Mouse (Mus musculus): ENCODE measurements at regions not wholly inside any gene's neighbourhood (a gene's known extent, or its start where the extent isn't known, plus 50 kb on each side); places are given as distances from the start of the nearest gene placed in this dataset.

- no peak for ATAC-seq (ENCODE audit: extremely low read depth, insufficient number of reproducible peaks, low FRiP score, low TSS enrichment)
- H3K36me3 ChIP-seq: no peaks in the 10 kb centered on the region
- 89% methylated on average over 1 of the region's 1 CpGs for WGBS
- no peak overlapping the region for H3K9ac ChIP-seq
- peaks cover 10% of the 10 kb centered on the region for H3K4me1 ChIP-seq
- no peak overlapping the region for H3K4me3 ChIP-seq
- no peak overlapping the region for H3K4me2 ChIP-seq
- no peak overlapping the region for H3K27ac ChIP-seq (replicated peaks)
- peaks cover 24% of the 10 kb centered on the region for H3K27me3 ChIP-seq (replicated peaks)
- no peaks in the 10 kb centered on the region for H3K9me3 ChIP-seq
These were observed 172.5 kb downstream of the Msrb3 start for GRCm38 (mm10) chr10:120726369-120726768.

DNA sequence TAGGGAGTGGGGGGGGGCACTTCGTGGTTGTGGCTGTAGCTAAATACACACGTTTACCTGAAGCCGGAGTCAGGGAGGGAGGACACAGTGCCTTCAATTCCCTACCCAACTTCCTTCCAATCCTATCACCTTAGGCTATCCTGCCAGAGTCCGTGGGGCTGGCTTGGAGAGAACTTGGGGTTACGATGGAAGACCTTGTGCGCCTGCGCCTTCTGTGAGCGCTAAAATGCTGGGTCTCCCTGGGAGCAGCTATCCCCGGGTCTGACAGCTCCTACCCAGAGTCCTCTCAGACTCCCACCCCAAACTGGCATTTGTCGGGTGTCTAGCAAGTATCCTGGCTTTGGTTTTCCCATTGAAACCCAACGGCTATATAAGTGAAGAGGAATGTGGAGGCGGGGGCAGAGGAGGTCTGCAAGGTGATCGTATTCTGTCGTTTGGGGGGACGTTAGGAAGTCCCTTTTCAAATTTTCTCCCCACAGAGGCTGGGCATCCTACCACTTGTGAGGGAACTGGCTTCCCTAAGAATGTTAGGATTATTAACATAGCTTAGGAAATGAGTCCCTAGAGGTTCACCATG is 176.9 kb downstream of the Msrb3 start:
- peak overlapping the region; percentile 49 for H3K4me3 ChIP-seq
- peak overlapping the region; percentile 67 for H3K9ac ChIP-seq
- WGBS: 8% methylated on average over 15 of the region's 15 CpGs
- H3K27ac ChIP-seq (replicated peaks): no peak overlapping the region
- H3K27me3 ChIP-seq (replicated peaks): peaks cover 27% of the 10 kb centered on the region
- peak overlapping the region; percentile 72 for H3K4me2 ChIP-seq
- no peak for ATAC-seq (ENCODE audit: extremely low read depth, insufficient number of reproducible peaks, low FRiP score, low TSS enrichment)
- H3K36me3 ChIP-seq: no peaks in the 10 kb centered on the region
- H3K9me3 ChIP-seq: no peaks in the 10 kb centered on the region
- H3K4me1 ChIP-seq: peaks cover 28% of the 10 kb centered on the region

DNA sequence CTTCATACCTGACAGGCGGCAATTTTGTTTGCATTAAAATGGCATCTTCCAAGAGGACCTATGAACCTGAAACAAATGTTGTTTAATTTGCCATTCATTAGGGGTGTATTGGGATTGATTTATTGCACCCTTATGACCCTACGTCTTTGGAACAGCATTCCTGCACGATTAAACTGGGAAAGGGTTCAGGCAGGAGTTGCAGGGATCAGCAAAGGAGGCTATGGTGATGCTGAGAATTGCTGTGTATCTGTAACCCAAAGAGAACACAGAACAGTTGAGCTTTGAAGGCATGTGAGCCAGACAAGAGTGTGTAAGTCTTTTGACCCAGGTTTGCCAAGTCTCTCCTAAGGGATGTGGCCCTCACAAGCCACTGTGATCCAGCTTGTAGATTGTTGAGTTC is 177.9 kb downstream of the Msrb3 start:
- ATAC-seq (ENCODE audit: extremely low read depth, insufficient number of reproducible peaks, low FRiP score, low TSS enrichment): no peak
- WGBS: 52% methylated on average over 3 of the region's 3 CpGs
- no peak overlapping the region for H3K4me2 ChIP-seq

DNA sequence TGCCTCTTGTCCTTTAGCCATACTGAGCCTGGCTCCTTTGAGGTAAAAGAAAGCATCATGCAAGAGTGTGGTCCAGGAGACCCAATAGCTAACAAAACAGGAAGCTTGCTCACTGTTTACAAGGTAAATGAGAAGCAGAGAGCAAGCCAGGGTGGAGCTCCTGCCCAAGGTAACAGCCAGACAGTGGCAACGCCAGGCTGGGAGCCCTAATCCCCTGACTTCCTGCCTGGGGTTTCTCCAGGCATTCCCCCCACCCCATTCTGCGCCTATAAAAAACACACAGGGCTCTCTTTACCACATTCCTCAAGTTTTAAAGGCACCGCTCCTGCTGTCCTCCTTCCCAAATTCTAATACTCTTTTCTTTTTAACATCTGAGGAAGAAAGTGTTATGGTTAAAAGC is 178.8 kb downstream of the Msrb3 start:
- Histone ChIP-seq H3K36me3 (no peaks in the 10 kb centered on the region), H3K4me1 (peaks cover 34% of the 10 kb centered on the region), H3K4me2 (no peak overlapping the region), H3K27me3 (replicated peaks) (peaks cover 27% of the 10 kb centered on the region), H3K4me3 (no peak overlapping the region), H3K27ac (replicated peaks) (no peak overlapping the region), H3K9me3 (no peaks in the 10 kb centered on the region), H3K9ac (no peak overlapping the region)
- WGBS: 31% methylated on average over 3 of the region's 3 CpGs
- ATAC-seq (ENCODE audit: extremely low read depth, insufficient number of reproducible peaks, low FRiP score, low TSS enrichment): no peak

More for the DNA sequence above, 177.9 kb downstream of the Msrb3 start:
- no peaks in the 10 kb centered on the region for H3K9me3 ChIP-seq
- H3K27me3 ChIP-seq (replicated peaks): peaks cover 27% of the 10 kb centered on the region
- no peak overlapping the region for H3K9ac ChIP-seq
- H3K4me1 ChIP-seq: peaks cover 34% of the 10 kb centered on the region
- H3K36me3 ChIP-seq: no peaks in the 10 kb centered on the region
- no peak overlapping the region for H3K4me3 ChIP-seq
- no peak overlapping the region for H3K27ac ChIP-seq (replicated peaks)

GRCm38 (mm10) chr10:120717159-120717567 is 181.7 kb downstream of the Msrb3 start:
- Histone ChIP-seq H3K4me3 (no peak overlapping the region), H3K36me3 (no peaks in the 10 kb centered on the region), H3K27me3 (replicated peaks) (peaks cover 7% of the 10 kb centered on the region; the same call in 1 of the 2 replicates), H3K4me2 (peak overlapping the region; percentile 46), H3K27ac (replicated peaks) (peak overlapping the region; percentile 80), H3K9ac (peak overlapping the region; percentile 41), H3K9me3 (no peaks in the 10 kb centered on the region), H3K4me1 (peaks cover 31% of the 10 kb centered on the region)
- WGBS: 11% methylated on average over 11 of the region's 11 CpGs
- ATAC-seq (ENCODE audit: extremely low read depth, insufficient number of reproducible peaks, low FRiP score, low TSS enrichment): peak; percentile 46

- Histone ChIP-seq H3K27me3 (replicated peaks) (0 out of 2 replicates have a peak, but pooled peaks cover 3% of the 10 kb centered on the region), H3K4me3 (no peak overlapping the region), H3K36me3 (no peaks in the 10 kb centered on the region), H3K9me3 (no peaks in the 10 kb centered on the region), H3K27ac (replicated peaks) (peak overlapping the region; percentile 80), H3K4me1 (peaks cover 27% of the 10 kb centered on the region), H3K9ac (no peak overlapping the region), H3K4me2 (no peak overlapping the region)
- 62% methylated on average over 6 of the region's 6 CpGs for WGBS
- no peak for ATAC-seq (ENCODE audit: extremely low read depth, insufficient number of reproducible peaks, low FRiP score, low TSS enrichment)
These were observed 182.5 kb downstream of the Msrb3 start for GRCm38 (mm10) chr10:120716391-120716790.

- H3K27ac ChIP-seq (replicated peaks): peak overlapping the region; percentile 49
- H3K4me1 ChIP-seq: peaks cover 32% of the 10 kb centered on the region
- no peak overlapping the region for H3K4me3 ChIP-seq
- ATAC-seq (ENCODE audit: extremely low read depth, insufficient number of reproducible peaks, low FRiP score, low TSS enrichment): no peak
- peak overlapping the region; percentile 52 for H3K9ac ChIP-seq
- H3K27me3 ChIP-seq (replicated peaks): no peaks in the 10 kb centered on the region
- peak overlapping the region; percentile 55 for H3K4me2 ChIP-seq
- no peaks in the 10 kb centered on the region; the same call in 1 of the 2 replicates for H3K36me3 ChIP-seq
- WGBS: 24% methylated on average over 20 of the region's 20 CpGs
- H3K9me3 ChIP-seq: 0 out of 2 replicates have a peak, but pooled peaks cover 3% of the 10 kb centered on the region
These were observed 190.8 kb downstream of the Msrb3 start for GRCm38 (mm10) chr10:120707771-120708750.

DNA sequence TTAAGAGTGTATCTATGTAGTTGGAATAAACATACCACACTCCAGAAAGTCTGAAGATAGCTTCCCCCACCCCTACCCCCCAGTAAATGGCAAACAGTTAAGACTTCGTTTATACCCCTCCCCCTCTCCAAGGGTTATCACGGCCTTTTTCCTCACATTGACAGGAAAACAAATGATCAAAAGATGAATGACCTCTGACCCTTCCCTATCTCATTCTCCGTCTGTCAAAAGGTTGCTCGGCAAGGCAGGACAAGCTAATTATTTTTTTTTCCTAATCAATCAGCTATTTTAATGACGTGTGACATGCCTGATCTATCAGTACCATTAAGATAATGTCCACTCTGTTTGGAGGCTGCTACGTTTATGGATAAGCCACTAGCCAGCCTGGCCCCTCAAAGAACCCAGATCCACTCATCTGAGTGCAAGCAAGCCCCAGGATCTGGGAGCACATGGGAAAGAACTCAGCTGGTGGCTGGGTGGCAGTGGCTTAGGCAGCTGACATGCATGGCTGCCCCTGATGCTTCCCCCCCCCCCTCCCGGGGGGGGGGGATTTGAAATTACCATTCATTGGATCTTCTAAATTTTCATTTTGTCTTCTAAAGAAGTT is 192.1 kb downstream of the Msrb3 start:
- ATAC-seq (ENCODE audit: extremely low read depth, insufficient number of reproducible peaks, low FRiP score, low TSS enrichment): no peak
- H3K27ac ChIP-seq (replicated peaks): no peak overlapping the region

GRCm38 (mm10) chr10:120701833-120702232 is 197.1 kb downstream of the Msrb3 start:
- no peaks in the 10 kb centered on the region for H3K27me3 ChIP-seq (replicated peaks)
- no peak overlapping the region for H3K4me3 ChIP-seq
- WGBS: 18% methylated on average over 11 of the region's 11 CpGs
- H3K36me3 ChIP-seq: no peaks in the 10 kb centered on the region; the same call in 1 of the 2 replicates
- no peak overlapping the region for H3K4me2 ChIP-seq
- 0 out of 2 replicates have a peak, but pooled peaks cover 3% of the 10 kb centered on the region for H3K9me3 ChIP-seq
- H3K4me1 ChIP-seq: peaks cover 19% of the 10 kb centered on the region
- H3K9ac ChIP-seq: no peak overlapping the region
- no peak for ATAC-seq (ENCODE audit: extremely low read depth, insufficient number of reproducible peaks, low FRiP score, low TSS enrichment)
- no peak overlapping the region for H3K27ac ChIP-seq (replicated peaks)

More for the DNA sequence above, 192.1 kb downstream of the Msrb3 start:
- H3K36me3 ChIP-seq: no peaks in the 10 kb centered on the region; the same call in 1 of the 2 replicates
- no peak overlapping the region for H3K9ac ChIP-seq
- WGBS: 23% methylated on average over 7 of the region's 7 CpGs
- no peak overlapping the region for H3K4me3 ChIP-seq
- no peaks in the 10 kb centered on the region for H3K27me3 ChIP-seq (replicated peaks)
- H3K4me1 ChIP-seq: peaks cover 30% of the 10 kb centered on the region
- 0 out of 2 replicates have a peak, but pooled peaks cover 3% of the 10 kb centered on the region for H3K9me3 ChIP-seq
- H3K4me2 ChIP-seq: no peak overlapping the region

DNA sequence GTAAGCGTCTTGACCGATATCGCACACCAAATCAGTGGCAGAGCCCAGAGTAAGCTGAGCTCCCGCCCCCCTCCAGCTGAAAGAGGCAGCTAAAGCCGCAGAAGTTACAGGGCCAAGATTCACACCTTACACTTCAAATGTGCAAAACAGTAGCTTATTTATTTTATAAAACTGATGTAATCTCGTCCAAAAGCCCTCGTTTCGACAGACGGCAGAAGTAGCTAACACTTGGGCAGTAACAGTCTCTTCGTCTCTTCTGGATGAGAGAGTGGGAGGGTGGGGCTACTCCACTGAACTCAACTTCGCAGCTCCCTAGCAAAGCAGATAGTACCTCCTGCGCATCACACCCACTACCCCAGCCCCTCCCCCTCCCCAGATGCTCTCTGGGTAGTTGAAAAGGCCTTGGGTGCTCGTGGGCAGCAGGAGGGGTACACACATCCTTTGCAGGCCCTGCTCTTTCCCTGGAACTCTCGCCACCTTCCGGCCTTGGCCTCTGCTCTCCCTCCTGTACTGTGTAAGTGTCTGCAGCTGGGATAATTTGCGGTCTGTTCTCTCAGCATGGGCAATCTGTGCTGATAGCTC is 201.5 kb downstream of the Msrb3 start:
- Histone ChIP-seq H3K4me1 (peaks cover 51% of the 10 kb centered on the region), H3K27me3 (replicated peaks) (no peaks in the 10 kb centered on the region), H3K4me3 (peak overlapping the region; percentile 9), H3K9me3 (no peaks in the 10 kb centered on the region), H3K36me3 (no peaks in the 10 kb centered on the region), H3K4me2 (peak overlapping the region; percentile 56), H3K27ac (replicated peaks) (peak overlapping the region; percentile 25; the same call in 1 of the 2 replicates), H3K9ac (peak overlapping the region; percentile 57)
- 10% methylated on average over 16 of the region's 16 CpGs for WGBS
- no peak for ATAC-seq (ENCODE audit: extremely low read depth, insufficient number of reproducible peaks, low FRiP score, low TSS enrichment)

DNA sequence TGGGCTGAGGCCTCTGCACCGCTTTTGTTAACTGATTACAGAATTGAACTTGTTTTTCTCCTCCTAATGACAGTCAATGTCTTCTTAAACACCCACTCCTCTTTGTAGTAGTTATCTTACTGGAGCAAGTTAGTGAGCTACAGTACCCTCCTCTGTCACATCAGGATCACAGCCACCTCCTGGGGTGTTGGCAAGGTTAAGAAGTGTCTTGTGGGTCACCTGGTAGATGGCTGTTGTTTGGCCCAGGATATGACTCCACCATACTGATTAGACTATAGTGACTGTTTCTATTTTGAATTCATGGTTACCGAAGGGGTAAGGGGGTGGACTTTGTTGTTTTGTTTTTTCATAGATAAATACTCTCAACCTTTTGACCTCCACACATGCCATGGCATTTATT is 202.4 kb downstream of the Msrb3 start:
- no peak for ATAC-seq (ENCODE audit: extremely low read depth, insufficient number of reproducible peaks, low FRiP score, low TSS enrichment)
- Histone ChIP-seq H3K9ac (no peak overlapping the region), H3K4me2 (no peak overlapping the region), H3K4me3 (no peak overlapping the region), H3K27ac (replicated peaks) (no peak overlapping the region), H3K27me3 (replicated peaks) (no peaks in the 10 kb centered on the region), H3K9me3 (no peaks in the 10 kb centered on the region), H3K36me3 (no peaks in the 10 kb centered on the region), H3K4me1 (peaks cover 59% of the 10 kb centered on the region)
- WGBS: 21% methylated on average over 2 of the region's 2 CpGs
